Mouse (Mus musculus): ENCODE results near the gene Ltbp3.

DNA sequence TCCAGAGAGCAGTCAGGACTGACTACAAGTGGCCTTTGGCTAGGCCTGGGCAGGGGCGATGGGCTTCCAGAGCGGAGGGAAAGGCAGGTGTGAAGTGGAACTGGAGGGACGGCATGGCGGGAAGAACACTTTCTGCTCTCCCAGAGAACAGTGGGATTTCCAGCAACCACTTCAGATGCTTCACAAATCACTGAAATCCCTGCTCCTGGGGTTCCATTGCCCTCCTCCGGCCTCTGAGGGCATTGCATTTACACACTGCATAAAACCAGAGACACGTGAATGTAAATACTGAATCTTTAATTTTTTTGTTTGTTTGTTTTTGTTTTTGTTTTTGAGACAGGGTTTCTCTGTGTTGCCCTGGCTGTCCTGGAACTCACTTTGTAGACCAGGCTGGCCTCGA, 39.5 kb downstream of the Ltbp3 start:
- TF ChIP-seq CTCF (IDR thresholded peaks at IDR 0.05; ENCODE audit: low read depth, low read length) (no peak), GATA1 (IDR thresholded peaks at IDR 0.05; ENCODE audit: borderline replicate concordance, low read length) (no peak), POLR2AphosphoS5 (IDR thresholded peaks at IDR 0.05; ENCODE audit: insufficient replicate concordance, low read depth, low read length) (no peak), TAL1 (conservative IDR thresholded peaks at IDR 0.05; ENCODE audit: low read depth, low read length) (no peak)
